Mouse (Mus musculus): Measurements from ENCODE around the gene Baz1a.

The Baz1a gene

GRCm38 (mm10) chr12:54859531-54859930, 154.6 kb downstream of the Baz1a start:
- no peak for DNase-seq (ENCODE audit: low spot score in 2 of 2)

GRCm38 (mm10) chr12:54850551-54850950, 163.6 kb downstream of the Baz1a start:
- DNase-seq (ENCODE audit: low spot score in 2 of 2), result no peak

GRCm38 (mm10) chr12:54844415-54844814, 169.7 kb downstream of the Baz1a start:
- no peak for DNase-seq (ENCODE audit: low spot score in 2 of 2)

Data from thymus, postnatal 10 days (tissue).